Mouse (Mus musculus): Measurements from ENCODE around the gene Hjurp. TPM values are rescaled to one million over a fixed set of nuclear protein-coding genes. Genes with fewer than 3 reads are reported as not detected.

The Hjurp gene
- polyA plus RNA-seq, 2 experiments: 139 to 277 TPM

- H3K4me2 ChIP-seq (replicated peaks; ENCODE audit: low read depth, low read length, severe bottlenecking): no peak overlapping the region
- H3K27ac ChIP-seq (replicated peaks; ENCODE audit: low read depth, low read length): no peak overlapping the region
Observed at GRCm38 (mm10) chr1:88253106-88253505, 24.3 kb downstream of the Hjurp start.

GRCm38 (mm10) chr1:88250023-88250422 is 27.4 kb downstream of the Hjurp start:
- no peak for TF ChIP-seq POLR2A (IDR thresholded peaks at IDR 0.05; ENCODE audit: borderline replicate concordance, extremely low read depth, insufficient read depth, insufficient read length)
- H3K9ac ChIP-seq (ENCODE audit: low read depth, low read length, severe bottlenecking): no peak overlapping the region
- peaks cover 83% of the 10 kb centered on the region for H3K9me3 ChIP-seq (ENCODE audit: control insufficient read depth, low read length)
- no peak overlapping the region for H3K27ac ChIP-seq (replicated peaks; ENCODE audit: low read depth, low read length)
- ATAC-seq (ENCODE audit: low FRiP score, low read depth): no peak
- 80% methylated on average over 5 of the region's 5 CpGs for WGBS
- no peak for DNase-seq (ENCODE audit: low spot score)
- H3K4me3 ChIP-seq (replicated peaks; ENCODE audit: low read length): no peak overlapping the region
- no peaks in the 10 kb centered on the region for H3K4me1 ChIP-seq (ENCODE audit: control insufficient read depth, insufficient read depth, low read length)
- no peaks in the 10 kb centered on the region for H3K36me3 ChIP-seq (ENCODE audit: control insufficient read depth, insufficient read depth, low read length)
- no peak overlapping the region for H3K4me2 ChIP-seq (replicated peaks; ENCODE audit: low read depth, low read length, severe bottlenecking)
- H3K27me3 ChIP-seq (ENCODE audit: control insufficient read depth, insufficient read depth, low read length): no peaks in the 10 kb centered on the region

More at GRCm38 (mm10) chr1:88253106-88253505, 24.3 kb downstream of the Hjurp start:
- Histone ChIP-seq H3K4me3 (replicated peaks; ENCODE audit: low read length) (no peak overlapping the region), H3K36me3 (ENCODE audit: control insufficient read depth, insufficient read depth, low read length) (no peaks in the 10 kb centered on the region), H3K9ac (ENCODE audit: low read depth, low read length, severe bottlenecking) (no peak overlapping the region), H3K9me3 (ENCODE audit: control insufficient read depth, low read length) (peaks cover 84% of the 10 kb centered on the region), H3K4me1 (ENCODE audit: control insufficient read depth, insufficient read depth, low read length) (no peaks in the 10 kb centered on the region), H3K27me3 (ENCODE audit: control insufficient read depth, insufficient read depth, low read length) (no peaks in the 10 kb centered on the region)
- WGBS: 74% methylated on average over 8 of the region's 8 CpGs
- no peak for TF ChIP-seq POLR2A (IDR thresholded peaks at IDR 0.05; ENCODE audit: borderline replicate concordance, extremely low read depth, insufficient read depth, insufficient read length)
- ATAC-seq (ENCODE audit: low FRiP score, low read depth): no peak
- DNase-seq (ENCODE audit: low spot score): no peak

GRCm38 (mm10) chr1:88249596-88249995 is 27.8 kb downstream of the Hjurp start:
- peaks cover 83% of the 10 kb centered on the region for H3K9me3 ChIP-seq (ENCODE audit: control insufficient read depth, low read length)
- H3K27me3 ChIP-seq (ENCODE audit: control insufficient read depth, insufficient read depth, low read length): no peaks in the 10 kb centered on the region
- no peak overlapping the region for H3K27ac ChIP-seq (replicated peaks; ENCODE audit: low read depth, low read length)
- DNase-seq (ENCODE audit: low spot score): no peak
- H3K9ac ChIP-seq (ENCODE audit: low read depth, low read length, severe bottlenecking): no peak overlapping the region
- no peak for TF ChIP-seq POLR2A (IDR thresholded peaks at IDR 0.05; ENCODE audit: borderline replicate concordance, extremely low read depth, insufficient read depth, insufficient read length)
- no peak overlapping the region for H3K4me2 ChIP-seq (replicated peaks; ENCODE audit: low read depth, low read length, severe bottlenecking)
- no peaks in the 10 kb centered on the region for H3K36me3 ChIP-seq (ENCODE audit: control insufficient read depth, insufficient read depth, low read length)
- no peak overlapping the region for H3K4me3 ChIP-seq (replicated peaks; ENCODE audit: low read length)
- no peaks in the 10 kb centered on the region for H3K4me1 ChIP-seq (ENCODE audit: control insufficient read depth, insufficient read depth, low read length)
- 78% methylated on average over 7 of the region's 7 CpGs for WGBS
- no peak for ATAC-seq (ENCODE audit: low FRiP score, low read depth)

- Histone ChIP-seq H3K4me1 (ENCODE audit: control insufficient read depth, insufficient read depth, low read length) (no peaks in the 10 kb centered on the region), H3K36me3 (ENCODE audit: control insufficient read depth, insufficient read depth, low read length) (no peaks in the 10 kb centered on the region), H3K9me3 (ENCODE audit: control insufficient read depth, low read length) (peaks cover 87% of the 10 kb centered on the region), H3K9ac (ENCODE audit: low read depth, low read length, severe bottlenecking) (no peak overlapping the region), H3K27ac (replicated peaks; ENCODE audit: low read depth, low read length) (no peak overlapping the region), H3K4me3 (replicated peaks; ENCODE audit: low read length) (no peak overlapping the region), H3K4me2 (replicated peaks; ENCODE audit: low read depth, low read length, severe bottlenecking) (no peak overlapping the region), H3K27me3 (ENCODE audit: control insufficient read depth, insufficient read depth, low read length) (no peaks in the 10 kb centered on the region)
- DNase-seq (ENCODE audit: low spot score) (no peak), ATAC-seq (ENCODE audit: low FRiP score, low read depth) (no peak)
- WGBS: 71% methylated on average over 4 of the region's 4 CpGs
- no peak for TF ChIP-seq POLR2A (IDR thresholded peaks at IDR 0.05; ENCODE audit: borderline replicate concordance, extremely low read depth, insufficient read depth, insufficient read length)
Observed at GRCm38 (mm10) chr1:88248658-88249057, 28.8 kb downstream of the Hjurp start.

GRCm38 (mm10) chr1:88247660-88248059 is 29.8 kb downstream of the Hjurp start:
- Histone ChIP-seq H3K27me3 (ENCODE audit: control insufficient read depth, insufficient read depth, low read length) (no peaks in the 10 kb centered on the region), H3K27ac (replicated peaks; ENCODE audit: low read depth, low read length) (no peak overlapping the region), H3K36me3 (ENCODE audit: control insufficient read depth, insufficient read depth, low read length) (no peaks in the 10 kb centered on the region), H3K4me3 (replicated peaks; ENCODE audit: low read length) (no peak overlapping the region), H3K9me3 (ENCODE audit: control insufficient read depth, low read length) (peaks cover 87% of the 10 kb centered on the region), H3K4me2 (replicated peaks; ENCODE audit: low read depth, low read length, severe bottlenecking) (no peak overlapping the region), H3K4me1 (ENCODE audit: control insufficient read depth, insufficient read depth, low read length) (no peaks in the 10 kb centered on the region), H3K9ac (ENCODE audit: low read depth, low read length, severe bottlenecking) (no peak overlapping the region)
- ATAC-seq (ENCODE audit: low FRiP score, low read depth): no peak
- 48% methylated on average over 2 of the region's 2 CpGs for WGBS
- no peak for DNase-seq (ENCODE audit: low spot score)
- TF ChIP-seq POLR2A (IDR thresholded peaks at IDR 0.05; ENCODE audit: borderline replicate concordance, extremely low read depth, insufficient read depth, insufficient read length): no peak

- no peaks in the 10 kb centered on the region for H3K36me3 ChIP-seq (ENCODE audit: control insufficient read depth, insufficient read depth, low read length)
- H3K4me1 ChIP-seq (ENCODE audit: control insufficient read depth, insufficient read depth, low read length): no peaks in the 10 kb centered on the region
- DNase-seq (ENCODE audit: low spot score) (no peak), ATAC-seq (ENCODE audit: low FRiP score, low read depth) (no peak)
- no peak overlapping the region for H3K4me2 ChIP-seq (replicated peaks; ENCODE audit: low read depth, low read length, severe bottlenecking)
- WGBS: 47% methylated on average over 6 of the region's 6 CpGs
- H3K9ac ChIP-seq (ENCODE audit: low read depth, low read length, severe bottlenecking): no peak overlapping the region
- TF ChIP-seq POLR2A (IDR thresholded peaks at IDR 0.05; ENCODE audit: borderline replicate concordance, extremely low read depth, insufficient read depth, insufficient read length): no peak
- no peaks in the 10 kb centered on the region for H3K27me3 ChIP-seq (ENCODE audit: control insufficient read depth, insufficient read depth, low read length)
- peaks cover 92% of the 10 kb centered on the region for H3K9me3 ChIP-seq (ENCODE audit: control insufficient read depth, low read length)
- H3K4me3 ChIP-seq (replicated peaks; ENCODE audit: low read length): no peak overlapping the region
- no peak overlapping the region for H3K27ac ChIP-seq (replicated peaks; ENCODE audit: low read depth, low read length)
Observed at GRCm38 (mm10) chr1:88246386-88246785, 31.0 kb downstream of the Hjurp start.

All from limb, embryonic 14.5 days (tissue).